Mouse (Mus musculus): Measurements from ENCODE around the gene Synj2. TPM values are rescaled to one million over a fixed set of nuclear protein-coding genes. Genes with fewer than 3 reads are reported as not detected.

The Synj2 gene
- total and polyA plus RNA-seq, 3 experiments = 1.2 to 2.5 TPM; not detected in 1

- TF ChIP-seq RAD21 (IDR thresholded peaks at IDR 0.05; ENCODE audit: low read depth, low read length) (no peak), ZC3H11A (IDR thresholded peaks at IDR 0.05; ENCODE audit: low read depth, low read length) (no peak), NRF1 (IDR thresholded peaks at IDR 0.05; ENCODE audit: insufficient read depth, low read depth, low read length, poor library complexity, severe bottlenecking) (no peak), MEF2A (IDR thresholded peaks at IDR 0.05; ENCODE audit: extremely low read depth, insufficient replicate concordance, low read depth, low read length, poor library complexity, severe bottlenecking) (no peak), ZKSCAN1 (IDR thresholded peaks at IDR 0.05; ENCODE audit: low read depth, low read length) (no peak), TCF12 (IDR thresholded peaks at IDR 0.05; ENCODE audit: low read depth, low read length) (no peak), GABPA (IDR thresholded peaks at IDR 0.05; ENCODE audit: low read depth, low read length) (no peak), ETS1 (IDR thresholded peaks at IDR 0.05; ENCODE audit: low read depth, low read length) (no peak), POLR2A (IDR thresholded peaks at IDR 0.05; ENCODE audit: control insufficient read depth in 1 of 2, insufficient read depth in 1 of 2, low read depth in 1 of 2, low read length in 2 of 2, poor library complexity in 1 of 2) (no peak), CTCF (IDR thresholded peaks at IDR 0.05 in 2 of 3, conservative IDR thresholded peaks at IDR 0.05 in 1 of 3; ENCODE audit: control insufficient read depth in 1 of 3, insufficient read depth in 1 of 3, low read depth in 2 of 3, low read length in 3 of 3, poor library complexity in 1 of 3, severe bottlenecking in 1 of 3) (no peak), TAL1 (IDR thresholded peaks at IDR 0.05; ENCODE audit: low read length) (no peak), TBP (IDR thresholded peaks at IDR 0.05; ENCODE audit: low read depth, low read length) (no peak), BHLHE40 (IDR thresholded peaks at IDR 0.05; ENCODE audit: borderline replicate concordance, low read depth, low read length) (no peak), SMC3 (IDR thresholded peaks at IDR 0.05; ENCODE audit: low read depth, low read length) (no peak), UBTF (IDR thresholded peaks at IDR 0.05; ENCODE audit: borderline replicate concordance, insufficient read depth, low read depth, low read length) (no peak), EP300 (IDR thresholded peaks at IDR 0.05; ENCODE audit: low read depth in 1 of 2, low read length in 2 of 2) (no peak), MYC (IDR thresholded peaks at IDR 0.05; ENCODE audit: low read depth, low read length) (no peak), ELF1 (IDR thresholded peaks at IDR 0.05; ENCODE audit: low read depth, low read length) (no peak), CHD2 (IDR thresholded peaks at IDR 0.05; ENCODE audit: low read length) (no peak), MXI1 (IDR thresholded peaks at IDR 0.05; ENCODE audit: low read depth, low read length) (no peak)
- H3K4me1 ChIP-seq (ENCODE audit: control insufficient read depth in 1 of 2, insufficient read depth in 2 of 2, low read length in 2 of 2) = peaks cover 0 to 4% of the 10 kb centered on the region in 2 experiments; a peak in 1 of 4 replicates
Measured at GRCm38 (mm10) chr17:5987271-5988056, 46.4 kb downstream of the Synj2 start.

More at GRCm38 (mm10) chr17:5987271-5988056, 46.4 kb downstream of the Synj2 start:
- no peaks in the 10 kb centered on the region for H3K36me3 ChIP-seq (ENCODE audit: control insufficient read depth in 1 of 2, insufficient read depth in 2 of 2, low read length in 2 of 2)
- H3K9me3 ChIP-seq (replicated peaks; ENCODE audit: insufficient read depth, low read length) = no peaks in the 10 kb centered on the region
- no peak overlapping the region for H3K9ac ChIP-seq (ENCODE audit: control insufficient read depth, low read depth, low read length, poor library complexity, severe bottlenecking)
- H3K4me3 ChIP-seq (ENCODE audit: control insufficient read depth in 1 of 2, insufficient read depth in 1 of 2, low read depth in 2 of 2, low read length in 2 of 2) = no peak overlapping the region
- DNase-seq (ENCODE audit: low read depth, low spot score) = no peak
- H3K27me3 ChIP-seq (ENCODE audit: control insufficient read depth in 1 of 2, insufficient read depth in 2 of 2, low read length in 2 of 2) = no peaks in the 10 kb centered on the region
- no peak overlapping the region for H3K27ac ChIP-seq (ENCODE audit: control insufficient read depth, low read depth, low read length)
- H3K79me2 ChIP-seq (ENCODE audit: control insufficient read depth, insufficient read depth, low read length, poor library complexity) = no peaks in the 10 kb centered on the region
